Mouse (Mus musculus) liver, adult 2 months (tissue): ENCODE results near the gene Aplp1. TPM values are rescaled to one million over a fixed set of nuclear protein-coding genes. Genes with fewer than 3 reads are reported as not detected.
"Not testable (repeated sequence)": the region's sequence is repeated elsewhere in the genome, so short reads cannot be mapped to it uniquely, and the experiment has no call there.

Experiments used
- DNase-seq: peaks from one replicate; pipeline ENCODE4 v3.0.0-alpha.2; 2011; ENCODE audit warnings: low read depth, low spot score; ENCODE audit errors: extremely low read depth
- H3K27ac ChIP-seq: fragments of 200-500 bp; replicated peaks from 2 replicates; pipeline ENCODE4 v1.5.1; 2012; ENCODE audit warnings: low read depth, mild to moderate bottlenecking, control low read depth, inconsistent platforms, low read length; ENCODE audit not compliant: insufficient read depth
- H3K27me3 ChIP-seq: fragments of 200-500 bp; 2 replicates; pipeline ENCODE4 v1.6.1; 2012; ENCODE audit warnings: mild to moderate bottlenecking, moderate library complexity, low read length, inconsistent platforms; ENCODE audit not compliant: control insufficient read depth, insufficient read depth
- H3K36me3 ChIP-seq: fragments of 200-500 bp; 2 replicates; pipeline ENCODE4 v1.6.1; 2012; ENCODE audit warnings: low read length, inconsistent platforms; ENCODE audit not compliant: control insufficient read depth, insufficient read depth
- H3K4me1 ChIP-seq: fragments of 200-500 bp; 2 replicates; pipeline ENCODE4 v1.6.1; 2011; ENCODE audit warnings: low read length; ENCODE audit not compliant: control insufficient read depth, insufficient read depth
- H3K4me3 ChIP-seq: fragments of 200-500 bp; 2 replicates; pipeline ENCODE4 v1.5.1; 2011; ENCODE audit warnings: low read depth, mild to moderate bottlenecking, control low read depth, low read length, moderate library complexity; ENCODE audit not compliant: insufficient read depth
- H3K79me2 ChIP-seq: fragments of 200-500 bp; 2 replicates; pipeline ENCODE4 v1.6.1; 2012; ENCODE audit warnings: inconsistent platforms, mild to moderate bottlenecking, low read length, moderate library complexity; ENCODE audit not compliant: control insufficient read depth, insufficient read depth
- H3K9ac ChIP-seq: fragments of 200-500 bp; 2 replicates; pipeline ENCODE4 v1.6.1; 2012; ENCODE audit warnings: low read depth, mild to moderate bottlenecking, control low read depth, inconsistent platforms, low read length
- CTCF ChIP-seq: fragments of 200-500 bp; IDR thresholded peaks from 2 replicates; pipeline ENCODE4 v1.5.1; 2011; ENCODE audit warnings: low read depth, low read length, control low read depth
- POLR2A ChIP-seq: fragments of 200-500 bp; IDR thresholded peaks from 2 replicates; pipeline ENCODE4 v1.6.1; 2011; ENCODE audit warnings: low read length, control low read depth; ENCODE audit not compliant: insufficient read depth; ENCODE audit errors: extremely low read depth
- WGBS: fragments of 180-500 bp; shearing (Covaris S2); methylation state at CpG from one replicate; pipeline ENCODE4 v1.1.7; 2018; 5-methylcytosine and 5-hydroxymethylcytosine counted together
- polyA plus RNA-seq: library from polyadenylated mRNA; depleted of rRNA; stranded (reverse); fragments of >200 nt; gene quantifications from 2 replicates; pipeline ENCODE4 v1.2.3, GENCODE M21; 2012
- total RNA-seq: library from RNA; depleted of rRNA; stranded (reverse); fragments of >200 nt; gene quantifications from 2 replicates; pipeline ENCODE4 v1.2.3, GENCODE M21; 2014

The Aplp1 gene
- total and polyA plus RNA-seq, 2 experiments, result 0.18 to 0.70 TPM

DNA sequence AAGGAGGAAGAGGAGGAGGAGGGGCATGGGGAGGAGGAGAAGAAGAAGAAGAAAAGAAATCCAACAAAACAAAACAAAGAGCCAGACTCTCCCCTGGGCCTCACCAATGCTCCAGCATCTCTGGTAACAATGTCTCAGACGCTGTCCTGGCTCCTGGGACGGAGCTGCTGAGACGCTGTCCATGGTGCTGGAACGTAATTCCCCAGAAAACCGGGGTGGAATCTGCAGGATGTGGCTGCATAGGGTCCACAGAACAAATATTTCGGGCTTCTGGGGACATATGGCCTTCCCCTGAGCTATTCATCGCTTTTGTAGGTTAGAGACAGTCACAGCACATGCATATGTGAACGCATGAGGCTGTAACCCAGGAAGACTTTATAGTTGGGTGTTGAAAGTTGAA lies 38.9 kb upstream of the Aplp1 start:
- no peak for DNase-seq
- Histone ChIP-seq H3K4me3 (no peak overlapping the region), H3K36me3 (no peaks in the 10 kb centered on the region), H3K4me1 (no peaks in the 10 kb centered on the region), H3K27ac (no peak overlapping the region), H3K9ac (no peak overlapping the region), H3K27me3 (no peaks in the 10 kb centered on the region; the same call in 1 of the 2 replicates), H3K79me2 (no peaks in the 10 kb centered on the region)
- TF ChIP-seq CTCF, result no peak
- 16% methylated on average over 8 of the region's 8 CpGs for WGBS

DNA sequence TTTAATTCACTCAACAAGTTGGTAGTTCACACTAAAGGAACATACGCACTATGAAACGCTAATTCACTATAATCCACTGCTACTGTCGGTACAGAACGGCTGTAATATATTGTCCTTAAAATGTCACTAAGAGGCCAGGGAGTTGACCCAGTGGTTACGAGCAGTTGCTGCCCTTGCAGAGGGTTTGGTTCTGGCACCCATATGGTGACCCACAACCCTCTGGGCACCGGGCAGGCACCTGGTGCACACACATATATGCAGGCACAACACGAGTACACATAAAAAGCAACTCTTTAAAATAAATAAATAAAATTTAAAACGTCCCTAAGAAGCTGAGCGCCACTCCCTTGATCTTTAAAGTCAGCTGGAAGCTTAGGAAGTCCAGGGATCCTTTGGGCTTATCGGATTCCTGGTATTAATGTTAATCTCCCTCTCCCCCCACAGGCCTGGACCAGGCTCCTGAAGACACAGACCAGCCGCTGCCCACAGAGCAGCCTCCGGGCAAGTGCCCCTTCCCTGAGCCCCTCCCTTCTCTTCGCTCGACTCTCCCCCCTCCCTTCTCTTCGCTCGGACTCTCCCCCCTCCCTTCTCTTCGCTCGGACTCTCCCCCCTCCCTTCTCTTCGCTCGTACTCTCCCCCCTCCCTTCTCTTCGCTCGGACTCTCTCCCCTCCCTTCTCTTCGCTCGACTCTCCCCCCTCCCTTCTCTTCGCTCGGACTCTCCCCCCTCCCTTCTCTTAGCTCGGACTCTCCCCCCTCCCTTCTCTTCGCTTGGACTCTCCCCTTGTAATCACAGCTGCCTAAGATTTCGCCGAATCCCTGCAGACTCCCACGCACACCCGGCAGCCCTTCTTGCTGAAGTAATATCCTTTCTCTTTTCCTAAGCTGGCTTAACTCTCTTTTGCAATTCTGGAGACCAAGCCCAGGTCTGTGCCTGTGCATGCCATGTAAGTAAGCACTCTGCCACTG lies 32.4 kb upstream of the Aplp1 start:
- H3K27ac ChIP-seq, result no peak overlapping the region
- no peaks in the 10 kb centered on the region for H3K79me2 ChIP-seq
- peaks cover 5% of the 10 kb centered on the region for H3K4me1 ChIP-seq
- H3K27me3 ChIP-seq, result no peaks in the 10 kb centered on the region; the same call in 1 of the 2 replicates
- WGBS, result 22% methylated on average over 26 of the region's 32 CpGs
- TF ChIP-seq CTCF (no peak), POLR2A (no peak)
- DNase-seq, result no peak
- H3K36me3 ChIP-seq, result no peaks in the 10 kb centered on the region
- no peak overlapping the region for H3K4me3 ChIP-seq
- no peak overlapping the region for H3K9ac ChIP-seq

DNA sequence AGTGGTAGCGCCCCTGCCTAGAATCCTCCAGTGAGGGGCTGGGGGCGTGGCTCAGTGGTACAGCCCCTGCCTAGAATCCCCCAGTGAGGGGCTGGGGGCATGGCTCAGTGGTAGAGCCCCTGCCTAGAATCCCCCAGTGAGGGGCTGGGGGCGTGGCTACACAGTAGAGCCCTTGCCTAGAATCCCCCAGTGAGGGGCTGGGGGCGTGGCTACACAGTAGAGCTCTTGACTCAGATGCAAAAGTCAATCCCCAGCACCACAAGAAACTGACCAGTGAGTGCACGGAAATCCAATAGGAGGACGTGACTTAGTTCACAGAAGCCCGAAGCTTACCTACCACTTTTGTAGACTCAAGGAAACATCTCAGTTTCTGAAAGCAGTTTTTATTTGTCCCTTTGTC lies 30.8 kb upstream of the Aplp1 start:
- H3K36me3 ChIP-seq, H3K4me1 ChIP-seq, H3K9ac ChIP-seq, H3K27me3 ChIP-seq, H3K79me2 ChIP-seq, H3K4me3 ChIP-seq, DNase-seq, H3K27ac ChIP-seq: not testable (repeated sequence)
- WGBS, result 94% methylated on average over 7 of the region's 7 CpGs

DNA sequence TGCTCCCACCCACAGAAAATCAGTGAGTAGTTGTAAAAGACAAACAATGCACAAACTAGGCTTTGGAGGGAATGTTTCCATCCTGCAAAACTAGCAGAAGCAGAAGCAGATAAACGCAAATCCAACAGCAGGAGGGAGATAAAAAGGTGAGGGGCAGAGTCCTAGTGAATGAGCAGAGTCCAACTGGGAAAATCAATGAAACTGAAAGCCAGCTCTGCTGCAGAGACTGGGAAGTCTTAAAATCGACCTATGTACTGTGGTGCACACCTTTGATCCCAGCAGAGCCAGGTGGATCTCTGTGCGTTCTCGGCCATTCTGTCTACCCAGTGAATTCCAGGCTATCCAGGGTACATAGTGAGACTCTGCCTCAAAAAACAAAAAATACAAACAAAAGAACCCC lies 29.7 kb upstream of the Aplp1 start:
- peaks cover 5% of the 10 kb centered on the region for H3K4me1 ChIP-seq
- H3K27ac ChIP-seq, result peak overlapping the region; percentile 68; the same call in 1 of the 2 replicates
- H3K79me2 ChIP-seq, result no peaks in the 10 kb centered on the region
- no peak for TF ChIP-seq CTCF
- H3K4me3 ChIP-seq, result no peak overlapping the region
- peak; percentile 97 for DNase-seq
- 26% methylated on average over 4 of the region's 4 CpGs for WGBS
- H3K27me3 ChIP-seq, result no peaks in the 10 kb centered on the region
- H3K36me3 ChIP-seq, result no peaks in the 10 kb centered on the region
- H3K9ac ChIP-seq, result no peak overlapping the region

DNA sequence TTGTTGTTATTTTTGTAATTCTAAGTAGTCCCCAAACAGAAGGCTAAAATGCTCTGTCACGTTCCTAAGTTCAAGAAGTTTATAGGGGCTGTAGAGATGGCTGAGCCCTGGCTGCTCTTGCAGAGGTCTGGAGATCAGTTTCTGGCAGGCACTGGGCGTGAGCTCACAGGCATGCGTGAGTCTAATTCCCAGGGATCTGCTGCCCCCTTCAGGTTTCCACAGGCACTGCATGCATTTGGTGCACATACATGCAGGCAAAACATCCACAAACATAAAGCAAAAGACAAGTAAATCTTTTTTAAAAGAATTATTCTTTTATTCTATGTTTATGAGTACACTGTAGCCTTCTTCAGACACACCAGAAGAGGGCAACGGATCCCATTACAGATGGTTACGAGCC lies 27.1 kb upstream of the Aplp1 start:
- Histone ChIP-seq H3K4me3 (no peak overlapping the region), H3K4me1 (peaks cover 5% of the 10 kb centered on the region), H3K27me3 (no peaks in the 10 kb centered on the region), H3K9ac (no peak overlapping the region), H3K79me2 (no peaks in the 10 kb centered on the region), H3K27ac (no peak overlapping the region), H3K36me3 (no peaks in the 10 kb centered on the region)
- peak; percentile 50 for DNase-seq
- WGBS, result 76% methylated on average over 5 of the region's 5 CpGs
- no peak for TF ChIP-seq POLR2A
- peak; percentile 81 for TF ChIP-seq CTCF

DNA sequence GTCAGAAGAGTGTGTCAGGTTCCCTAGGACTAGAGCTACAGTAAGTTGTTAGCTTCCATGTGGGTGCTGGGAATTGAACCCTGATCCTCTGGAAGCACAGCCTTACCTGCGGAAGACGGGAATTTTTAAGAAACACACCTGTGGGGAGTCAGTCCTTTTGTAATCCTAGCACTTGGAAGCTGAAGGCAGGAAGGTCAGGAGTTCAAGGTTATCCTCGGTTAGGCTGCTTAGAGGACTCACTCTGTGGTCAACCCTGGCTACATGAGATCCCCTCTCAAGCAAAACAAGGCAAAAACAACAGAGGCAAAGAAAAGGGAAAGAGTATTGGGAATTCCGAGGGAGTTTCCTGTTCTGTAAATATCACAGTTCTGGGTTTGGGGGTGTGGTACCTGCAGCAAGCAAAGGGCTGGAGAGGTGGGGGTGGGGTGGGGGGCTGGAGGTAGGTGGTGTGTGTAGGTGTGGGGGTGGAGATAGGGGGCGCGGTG lies 19.5 kb upstream of the Aplp1 start:
- H3K79me2 ChIP-seq, result no peaks in the 10 kb centered on the region
- no peaks in the 10 kb centered on the region for H3K36me3 ChIP-seq
- H3K27me3 ChIP-seq, result peaks cover 4% of the 10 kb centered on the region; the same call in 1 of the 2 replicates
- H3K9ac ChIP-seq, result no peak overlapping the region
- no peak for DNase-seq
- no peak overlapping the region for H3K27ac ChIP-seq
- H3K4me1 ChIP-seq, result 0 out of 2 replicates have a peak, but pooled peaks cover 2% of the 10 kb centered on the region
- no peak overlapping the region for H3K4me3 ChIP-seq
- WGBS, result 45% methylated on average over 6 of the region's 6 CpGs
- TF ChIP-seq CTCF, result no peak
- no peak for TF ChIP-seq POLR2A
